Mouse (Mus musculus) lung, postnatal 0 days (tissue): Measurements from ENCODE around the gene Runx2.

ENCODE experiments used
- CTCF ChIP-seq: IDR thresholded peaks from 2 replicates; pipeline ENCODE4 v1.5.1; 2016; ENCODE audit warnings: antibody characterized with exemption, mild to moderate bottlenecking
- EP300 ChIP-seq: IDR thresholded peaks from 2 replicates; pipeline ENCODE4 v1.6.1; 2016; ENCODE audit warnings: antibody characterized with exemption, mild to moderate bottlenecking, control low read depth

- TF ChIP-seq CTCF (peak; percentile 58), EP300 (no peak)
These were observed 70.8 kb downstream of the Runx2 start for GRCm38 (mm10) chr17:44743780-44744179.
